Mouse (Mus musculus) ovary, postnatal 14 days (tissue): ENCODE results near the gene Sardh.

Experiments
- DNase-seq: peaks from one replicate; pipeline ENCODE4 v3.0.0; 2022; ENCODE audit warnings: low spot score

The Sardh gene

DNA sequence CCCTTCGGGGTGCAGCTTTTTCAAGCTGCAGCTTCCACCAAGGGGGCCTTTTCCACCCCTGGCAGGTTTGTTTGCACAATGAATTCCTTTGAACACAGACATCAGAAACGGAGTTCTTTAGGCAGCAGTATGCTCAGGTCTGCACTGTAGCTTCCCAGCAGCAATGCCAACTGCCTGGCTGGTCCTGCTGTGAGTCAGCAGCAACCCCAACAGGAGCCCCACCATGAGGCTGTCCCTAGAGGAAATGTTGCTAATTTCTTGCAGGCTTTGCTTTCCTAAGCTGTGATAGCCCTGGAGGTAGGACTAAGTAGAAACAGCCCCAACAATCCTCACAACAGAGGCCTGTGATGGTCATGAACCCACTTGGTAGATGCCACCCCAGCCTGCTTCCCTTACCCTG, 81.1 kb downstream of the Sardh start:
- no peak for DNase-seq

DNA sequence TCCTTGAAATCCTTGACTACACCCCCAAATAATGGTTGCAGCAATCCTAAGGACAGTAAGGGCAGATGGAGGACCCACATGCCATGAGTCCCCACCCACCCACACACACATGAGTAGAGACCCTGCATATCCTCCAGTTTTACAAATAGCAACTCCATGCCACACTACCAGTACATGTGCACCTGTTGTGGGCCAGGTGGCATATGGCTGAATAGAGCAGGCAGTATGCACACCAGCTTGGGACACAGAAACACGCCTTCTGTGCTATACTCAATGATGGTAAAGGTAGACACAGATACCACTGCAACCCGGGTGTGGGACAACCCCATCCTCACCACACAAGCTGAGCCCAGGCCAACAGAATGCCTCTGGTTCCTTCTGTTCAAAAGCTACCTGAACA, 82.1 kb downstream of the Sardh start:
- DNase-seq = no peak

DNA sequence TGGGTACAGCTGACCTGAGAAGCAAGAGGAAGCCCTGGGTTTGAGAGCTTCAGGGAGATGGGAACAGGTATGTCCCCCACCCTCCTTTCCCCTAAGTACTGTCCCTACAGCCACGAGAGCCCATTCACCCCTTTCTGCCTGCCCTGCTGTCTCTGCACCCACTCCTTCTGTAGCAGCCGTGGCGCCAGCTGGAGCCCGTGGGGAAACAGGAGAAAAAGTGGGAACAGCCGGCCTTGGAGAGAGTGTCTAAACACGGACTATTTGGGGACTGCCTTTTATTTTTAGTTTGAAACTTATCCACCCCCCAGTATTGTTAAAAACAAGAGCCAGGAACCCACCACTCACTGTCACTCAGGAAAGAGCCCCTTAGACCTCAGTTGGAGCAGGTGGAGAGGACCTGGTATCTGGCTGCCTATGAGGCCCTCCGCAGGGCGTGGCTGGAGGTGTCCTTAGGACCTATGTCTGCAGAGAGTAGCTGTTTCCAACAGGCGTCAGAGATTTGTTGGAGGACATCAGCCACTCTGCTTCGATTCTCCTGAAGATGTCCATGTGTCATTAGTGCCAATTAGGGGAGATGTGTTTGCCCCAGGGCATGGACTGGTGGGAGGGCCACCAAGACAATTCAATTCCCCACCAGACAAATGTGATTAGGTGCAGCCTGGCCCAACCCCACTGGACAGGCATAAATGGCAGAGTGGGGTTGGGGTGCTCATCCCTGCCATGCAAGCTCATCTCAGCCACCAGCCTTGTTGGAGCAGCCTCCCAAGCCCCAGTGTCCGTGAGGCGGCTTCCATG, 83.1 kb downstream of the Sardh start, which contains the start of gene Dbh:
TSS of gene Dbh (plus strand) at position 438 of the 795 bp plus-strand sequence.
- no peak for DNase-seq

DNA sequence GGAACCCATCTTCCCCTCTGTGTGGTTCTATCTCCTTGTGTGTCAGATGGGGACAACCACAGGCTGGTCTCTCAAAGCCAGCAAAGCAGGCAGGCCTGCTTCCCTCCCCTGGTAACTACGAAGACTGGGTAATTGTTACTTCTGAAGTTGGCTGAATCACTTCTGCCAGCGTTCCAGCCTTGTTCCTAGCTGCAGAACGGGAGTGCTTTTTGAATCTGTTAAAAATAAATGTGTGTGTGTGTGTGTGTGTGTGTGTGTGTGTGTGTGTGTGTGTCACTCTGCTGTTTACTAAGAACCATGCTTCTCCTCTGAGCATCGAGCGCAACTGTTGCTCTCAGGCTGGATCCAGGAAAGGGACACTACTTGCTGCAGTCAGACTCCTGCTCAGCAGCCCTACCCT, 84.3 kb downstream of the Sardh start:
- DNase-seq = no peak

DNA sequence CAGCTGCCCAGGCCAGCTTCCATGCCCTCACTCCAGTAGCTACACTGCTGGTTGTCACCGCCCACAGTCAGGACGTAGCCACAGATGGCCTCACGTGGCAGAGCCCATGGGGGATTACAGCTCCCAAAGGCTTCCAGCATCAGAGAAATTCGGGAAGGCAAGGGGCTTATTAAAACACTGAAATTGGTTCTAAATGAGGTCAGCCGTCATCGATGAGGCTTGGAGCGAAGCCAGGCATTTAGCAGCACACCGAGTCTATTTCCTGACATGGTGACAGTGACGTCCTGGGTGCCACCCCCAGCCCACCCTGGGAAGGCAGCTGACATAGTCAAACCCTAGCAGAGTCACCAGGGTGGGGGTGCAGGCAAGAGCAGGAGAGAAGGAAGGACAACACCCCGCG, 85.5 kb downstream of the Sardh start:
- DNase-seq = no peak

DNA sequence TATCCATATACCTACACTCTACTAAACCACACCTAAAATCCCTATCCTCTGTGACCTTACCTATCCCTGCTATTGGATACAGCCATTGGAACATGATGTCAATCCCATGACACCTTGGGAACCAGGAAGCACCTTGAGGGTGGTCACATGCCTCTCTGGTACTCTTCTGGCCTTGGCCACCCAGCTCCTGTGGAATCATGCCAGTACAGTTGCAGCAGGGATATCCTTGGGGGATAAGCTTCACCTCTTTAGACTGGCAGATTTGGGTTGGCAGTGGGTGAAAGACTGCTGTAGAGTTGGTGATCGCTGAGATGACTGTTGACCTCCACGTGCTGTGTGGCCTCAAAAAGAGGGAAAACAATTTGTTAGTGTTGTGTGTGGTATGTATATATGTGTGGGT, 86.6 kb downstream of the Sardh start:
- no peak for DNase-seq

DNA sequence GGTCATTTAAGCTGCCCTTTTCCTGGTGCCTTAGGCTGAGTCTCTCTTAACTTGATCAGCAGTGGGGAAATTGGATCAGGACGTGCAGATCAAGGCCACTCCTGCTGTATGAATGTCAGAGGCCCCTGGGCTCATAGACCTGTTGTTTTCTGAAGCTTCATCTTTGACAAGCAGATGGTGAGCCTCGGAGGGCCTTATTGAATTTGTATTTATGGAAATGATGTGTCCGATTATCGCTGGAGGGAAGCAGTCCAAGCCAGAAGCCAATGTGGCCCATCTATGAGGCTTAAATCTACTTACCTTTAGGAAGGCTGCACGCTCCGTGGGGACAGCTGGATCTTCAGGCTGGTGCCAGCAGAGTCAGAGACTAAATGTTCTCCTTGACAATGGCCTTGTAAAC, 91.5 kb downstream of the Sardh start:
- DNase-seq = no peak

DNA sequence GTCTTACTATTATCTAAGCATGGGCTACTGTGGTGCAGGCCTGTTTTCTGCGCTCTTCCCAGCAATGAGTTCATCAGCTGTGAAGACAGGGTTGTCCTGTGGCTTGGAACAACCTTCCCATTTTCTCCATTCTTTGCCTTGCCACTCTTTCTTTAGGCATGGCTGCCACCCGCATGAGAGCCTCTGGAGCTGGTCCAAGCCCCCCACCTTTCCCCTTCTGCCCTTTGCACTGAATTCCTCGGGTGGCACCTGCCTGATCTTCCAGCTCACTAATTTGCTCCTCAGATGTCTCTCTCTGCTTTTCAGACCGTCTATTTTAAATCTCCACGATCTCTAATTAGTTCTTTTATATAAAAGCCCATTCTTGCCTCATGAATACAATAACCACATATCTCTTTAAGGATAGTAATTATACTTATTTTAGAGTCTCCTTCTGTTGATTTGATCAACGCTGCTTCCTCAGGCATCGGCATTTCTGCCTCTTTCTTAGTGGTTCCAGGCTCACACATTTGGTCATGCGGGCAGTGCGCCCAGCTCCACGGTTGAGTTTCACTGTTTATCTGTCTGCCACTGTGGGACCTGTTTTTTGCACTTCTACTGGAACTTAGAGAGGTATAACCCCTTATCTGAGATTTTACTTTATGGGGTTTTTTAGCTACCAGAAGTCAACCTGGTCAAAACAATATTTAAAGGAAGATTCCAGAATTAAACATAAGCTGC, 93.5 kb downstream of the Sardh start:
- DNase-seq = no peak

DNA sequence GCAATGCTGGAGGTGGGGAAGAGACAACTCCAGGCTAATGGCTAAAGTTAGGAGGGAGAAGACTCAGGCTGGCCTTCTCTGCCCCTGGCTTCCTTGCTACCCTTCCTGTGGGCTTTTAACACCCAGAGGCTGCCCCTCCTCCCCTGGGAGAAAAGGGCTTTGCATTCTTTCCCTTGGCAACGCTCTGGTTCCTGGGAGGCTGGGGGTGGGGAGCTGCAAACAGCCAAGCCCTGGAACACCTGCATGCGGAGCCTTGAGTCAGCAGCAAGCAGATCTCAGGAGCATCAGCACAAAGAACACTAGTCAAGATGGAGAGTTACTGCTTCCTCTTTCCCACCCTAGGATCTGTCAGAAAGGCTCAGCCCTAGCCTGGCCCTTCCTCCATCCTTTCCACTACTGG, 98.7 kb downstream of the Sardh start:
- no peak for DNase-seq

DNA sequence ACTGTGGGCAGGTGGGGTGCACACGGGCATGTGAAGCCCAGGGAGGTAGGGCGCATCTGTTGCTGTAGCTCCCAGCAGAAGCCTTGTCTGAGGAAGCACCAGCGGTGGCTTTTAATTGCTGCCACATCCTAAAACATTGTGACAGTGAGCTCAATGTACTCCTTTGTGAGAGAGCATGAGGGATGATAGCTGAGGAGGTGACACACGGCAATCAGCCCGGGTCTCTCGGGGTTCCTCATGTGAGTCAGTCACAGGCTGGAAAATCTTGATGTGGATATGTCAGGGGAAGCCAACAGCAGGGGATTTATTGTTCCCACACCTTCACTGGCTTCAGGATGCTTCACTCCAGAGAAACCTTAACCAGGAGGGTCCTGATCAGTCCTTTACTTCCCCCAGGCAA, 101.3 kb downstream of the Sardh start:
- no peak for DNase-seq

DNA sequence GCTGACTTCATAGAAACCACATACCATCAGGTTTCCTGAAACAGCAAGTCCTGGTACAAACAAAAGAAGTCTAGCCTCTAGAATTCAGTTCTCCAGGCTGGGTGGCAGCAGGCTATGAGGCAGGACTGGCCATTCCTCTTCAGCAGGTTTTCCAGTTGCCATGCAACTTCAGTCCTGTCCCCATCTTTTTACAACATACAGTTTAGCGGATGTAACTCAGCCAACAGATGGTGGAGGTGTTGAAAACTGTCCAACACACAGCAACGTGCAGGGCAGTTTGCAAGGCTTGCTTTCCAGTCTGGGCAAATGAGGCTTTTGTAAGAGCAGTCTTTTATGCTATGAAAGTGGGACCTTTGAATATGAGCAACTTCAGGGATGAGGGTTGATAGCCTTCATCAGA, 103.2 kb downstream of the Sardh start:
- DNase-seq = no peak

DNA sequence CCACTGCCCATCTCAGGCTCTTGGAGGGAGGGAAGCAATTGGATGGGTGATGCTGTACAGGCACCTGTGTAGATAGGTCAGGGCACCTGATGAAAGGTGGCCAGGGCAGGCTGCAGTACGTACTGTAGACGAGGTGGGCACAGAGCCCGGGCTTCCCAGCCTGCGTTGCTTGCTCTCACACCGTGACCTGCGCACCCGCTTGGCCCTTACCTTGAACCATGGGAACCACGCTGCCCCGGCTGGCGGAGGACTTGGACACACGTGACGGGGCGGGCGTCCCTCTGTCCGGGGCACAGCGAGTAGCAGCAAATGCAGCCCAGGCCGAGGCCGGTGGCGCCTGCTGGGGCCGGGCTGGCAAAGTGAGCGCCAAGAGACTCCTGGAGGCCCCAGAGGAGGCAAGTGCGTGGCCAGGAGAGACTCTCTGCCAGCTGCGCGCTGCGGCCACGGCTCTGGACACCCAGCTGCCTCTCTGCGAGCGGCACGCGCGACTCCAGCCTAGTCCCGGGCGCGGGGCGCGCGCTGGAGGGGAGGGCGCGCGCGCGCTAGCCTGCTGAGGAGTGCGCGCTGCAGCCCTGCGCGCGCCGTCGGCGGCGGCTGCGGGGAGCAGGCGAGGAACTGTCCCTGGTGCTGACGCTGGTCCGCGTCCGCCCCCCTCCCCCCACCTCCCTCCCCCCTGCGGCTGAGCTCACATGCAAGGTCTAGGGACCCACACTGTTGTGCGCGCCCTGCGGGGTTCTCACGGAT, 106.0 kb downstream of the Sardh start, which contains the start of gene Fam163b:
TSS of gene Fam163b (minus strand) at position 542 of the 744 bp plus-strand sequence.
- peak; percentile 26 for DNase-seq
